Mouse (Mus musculus): ENCODE data around the gene Tjp3. TPM values are rescaled to one million over a fixed set of nuclear protein-coding genes. Genes with fewer than 3 reads are reported as not detected.

Tjp3 gene
- polyA plus RNA-seq (2014; fragmentation: Nextera tagmentation; extraction: Ambion mirVana) = 21.6 and 25.2 TPM in 2 replicates

- no peak for ATAC-seq (ENCODE audit: insufficient number of reproducible peaks, insufficient read depth, low FRiP score, low read depth)
- 0 out of 2 replicates have a peak within 1 kb of the TSS, but pooled peaks have one; percentile 4 for H3K9ac ChIP-seq (replicated peaks; ENCODE audit: low read depth, low read length)
- no peaks in the 10 kb centered on the region for H3K36me3 ChIP-seq (ENCODE audit: control insufficient read depth, insufficient read depth, low read length)
- H3K27ac ChIP-seq (ENCODE audit: low read length) = peak within 1 kb of the TSS; percentile 27
- no peaks in the 10 kb centered on the region for H3K9me3 ChIP-seq (ENCODE audit: control insufficient read depth, low read depth, low read length)
- peaks cover 23% of the 10 kb centered on the region for H3K4me1 ChIP-seq (ENCODE audit: control insufficient read depth, insufficient read depth, low read length)
- WGBS = 64% methylated on average over 9 of the region's 9 CpGs
- H3K27me3 ChIP-seq (ENCODE audit: control insufficient read depth, insufficient read depth, low read length) = no peaks in the 10 kb centered on the region; the same call in 1 of the 2 replicates
- peak within 1 kb of the TSS; percentile 27 for H3K4me2 ChIP-seq (replicated peaks; ENCODE audit: low read depth, low read length)
- peak within 1 kb of the TSS; percentile 82 for H3K4me3 ChIP-seq (ENCODE audit: low read depth, low read length)
Observed at GRCm38 (mm10) chr10:81291511-81292104, at the start of gene Tjp3. Gene Tjp3, minus strand, starts transcription at chr10:81291581.

GRCm38 (mm10) chr10:81340551-81341332 is 49.4 kb upstream of the Tjp3 start:
- Histone ChIP-seq H3K4me2 (replicated peaks; ENCODE audit: low read depth, low read length) (no peak overlapping the region), H3K27ac (ENCODE audit: low read length) (no peak overlapping the region), H3K9me3 (ENCODE audit: control insufficient read depth, low read depth, low read length) (no peaks in the 10 kb centered on the region), H3K36me3 (ENCODE audit: control insufficient read depth, insufficient read depth, low read length) (no peaks in the 10 kb centered on the region; the same call in 1 of the 2 replicates), H3K9ac (replicated peaks; ENCODE audit: low read depth, low read length) (no peak overlapping the region), H3K27me3 (ENCODE audit: control insufficient read depth, insufficient read depth, low read length) (peaks cover 26% of the 10 kb centered on the region), H3K4me1 (ENCODE audit: control insufficient read depth, insufficient read depth, low read length) (peaks cover 11% of the 10 kb centered on the region; the same call in 1 of the 2 replicates), H3K4me3 (ENCODE audit: low read depth, low read length) (no peak overlapping the region)
- 40% methylated on average over 17 of the region's 17 CpGs for WGBS
- ATAC-seq (ENCODE audit: insufficient number of reproducible peaks, insufficient read depth, low FRiP score, low read depth) = no peak; the same call in 1 of the 2 replicates

- Histone ChIP-seq H3K36me3 (ENCODE audit: control insufficient read depth, insufficient read depth, low read length) (no peaks in the 10 kb centered on the region; the same call in 1 of the 2 replicates), H3K9me3 (ENCODE audit: control insufficient read depth, low read depth, low read length) (no peaks in the 10 kb centered on the region), H3K4me1 (ENCODE audit: control insufficient read depth, insufficient read depth, low read length) (peaks cover 26% of the 10 kb centered on the region), H3K9ac (replicated peaks; ENCODE audit: low read depth, low read length) (no peak overlapping the region), H3K4me2 (replicated peaks; ENCODE audit: low read depth, low read length) (no peak overlapping the region), H3K27ac (ENCODE audit: low read length) (peak overlapping the region; percentile 88), H3K4me3 (ENCODE audit: low read depth, low read length) (no peak overlapping the region), H3K27me3 (ENCODE audit: control insufficient read depth, insufficient read depth, low read length) (peaks cover 10% of the 10 kb centered on the region; the same call in 1 of the 2 replicates)
- ATAC-seq (ENCODE audit: insufficient number of reproducible peaks, insufficient read depth, low FRiP score, low read depth) = no peak
- WGBS = 94% methylated on average over 4 of the region's 4 CpGs
Observed at GRCm38 (mm10) chr10:81336558-81336957, 45.2 kb upstream of the Tjp3 start.

GRCm38 (mm10) chr10:81335393-81336340 is 44.3 kb upstream of the Tjp3 start:
- H3K27me3 ChIP-seq (ENCODE audit: control insufficient read depth, insufficient read depth, low read length) = 0 out of 2 replicates have a peak, but pooled peaks cover 7% of the 10 kb centered on the region
- peaks cover 25% of the 10 kb centered on the region for H3K4me1 ChIP-seq (ENCODE audit: control insufficient read depth, insufficient read depth, low read length)
- H3K36me3 ChIP-seq (ENCODE audit: control insufficient read depth, insufficient read depth, low read length) = no peaks in the 10 kb centered on the region; the same call in 1 of the 2 replicates
- H3K4me2 ChIP-seq (replicated peaks; ENCODE audit: low read depth, low read length) = peak overlapping the region; percentile 27; the same call in 1 of the 2 replicates
- WGBS = 35% methylated on average over 19 of the region's 19 CpGs
- H3K9me3 ChIP-seq (ENCODE audit: control insufficient read depth, low read depth, low read length) = no peaks in the 10 kb centered on the region
- no peak overlapping the region for H3K4me3 ChIP-seq (ENCODE audit: low read depth, low read length)
- H3K27ac ChIP-seq (ENCODE audit: low read length) = peak overlapping the region; percentile 88
- peak; percentile 31; the same call in 1 of the 2 replicates for ATAC-seq (ENCODE audit: insufficient number of reproducible peaks, insufficient read depth, low FRiP score, low read depth)
- H3K9ac ChIP-seq (replicated peaks; ENCODE audit: low read depth, low read length) = 0 out of 2 replicates have a peak overlapping the region, but pooled peaks have one; percentile 10

GRCm38 (mm10) chr10:81334324-81334723 is 42.9 kb upstream of the Tjp3 start:
- ATAC-seq (ENCODE audit: insufficient number of reproducible peaks, insufficient read depth, low FRiP score, low read depth) = no peak
- H3K36me3 ChIP-seq (ENCODE audit: control insufficient read depth, insufficient read depth, low read length) = no peaks in the 10 kb centered on the region; the same call in 1 of the 2 replicates
- no peaks in the 10 kb centered on the region for H3K9me3 ChIP-seq (ENCODE audit: control insufficient read depth, low read depth, low read length)
- no peak overlapping the region for H3K4me2 ChIP-seq (replicated peaks; ENCODE audit: low read depth, low read length)
- H3K9ac ChIP-seq (replicated peaks; ENCODE audit: low read depth, low read length) = no peak overlapping the region
- peak overlapping the region; percentile 82; the same call in 1 of the 2 replicates for H3K27ac ChIP-seq (ENCODE audit: low read length)
- H3K4me3 ChIP-seq (ENCODE audit: low read depth, low read length) = no peak overlapping the region
- WGBS = 72% methylated on average over 11 of the region's 11 CpGs
- peaks cover 34% of the 10 kb centered on the region for H3K4me1 ChIP-seq (ENCODE audit: control insufficient read depth, insufficient read depth, low read length)
- H3K27me3 ChIP-seq (ENCODE audit: control insufficient read depth, insufficient read depth, low read length) = 0 out of 2 replicates have a peak, but pooled peaks cover 7% of the 10 kb centered on the region

- H3K9ac ChIP-seq (replicated peaks; ENCODE audit: low read depth, low read length) = no peak overlapping the region
- H3K36me3 ChIP-seq (ENCODE audit: control insufficient read depth, insufficient read depth, low read length) = peaks cover under 1% of the 10 kb centered on the region; the same call in 1 of the 2 replicates
- peaks cover 48% of the 10 kb centered on the region for H3K4me1 ChIP-seq (ENCODE audit: control insufficient read depth, insufficient read depth, low read length)
- peak overlapping the region; percentile 18; the same call in 1 of the 2 replicates for H3K4me2 ChIP-seq (replicated peaks; ENCODE audit: low read depth, low read length)
- 32% methylated on average over 29 of the region's 29 CpGs for WGBS
- no peaks in the 10 kb centered on the region for H3K9me3 ChIP-seq (ENCODE audit: control insufficient read depth, low read depth, low read length)
- ATAC-seq (ENCODE audit: insufficient number of reproducible peaks, insufficient read depth, low FRiP score, low read depth) = no peak
- H3K4me3 ChIP-seq (ENCODE audit: low read depth, low read length) = no peak overlapping the region
- H3K27me3 ChIP-seq (ENCODE audit: control insufficient read depth, insufficient read depth, low read length) = 0 out of 2 replicates have a peak, but pooled peaks cover 5% of the 10 kb centered on the region
- H3K27ac ChIP-seq (ENCODE audit: low read length) = no peak overlapping the region
Observed at GRCm38 (mm10) chr10:81332277-81332676, 40.9 kb upstream of the Tjp3 start.

- H3K36me3 ChIP-seq (ENCODE audit: control insufficient read depth, insufficient read depth, low read length) = peaks cover 23% of the 10 kb centered on the region
Observed at GRCm38 (mm10) chr10:81330007-81330406, 38.6 kb upstream of the Tjp3 start.

More at GRCm38 (mm10) chr10:81330007-81330406, 38.6 kb upstream of the Tjp3 start:
- no peak; the same call in 1 of the 2 replicates for ATAC-seq (ENCODE audit: insufficient number of reproducible peaks, insufficient read depth, low FRiP score, low read depth)
- Histone ChIP-seq H3K9me3 (ENCODE audit: control insufficient read depth, low read depth, low read length) (no peaks in the 10 kb centered on the region), H3K4me2 (replicated peaks; ENCODE audit: low read depth, low read length) (peak overlapping the region; percentile 36), H3K9ac (replicated peaks; ENCODE audit: low read depth, low read length) (peak overlapping the region; percentile 41; the same call in 1 of the 2 replicates), H3K27ac (ENCODE audit: low read length) (peak overlapping the region; percentile 85), H3K27me3 (ENCODE audit: control insufficient read depth, insufficient read depth, low read length) (0 out of 2 replicates have a peak, but pooled peaks cover 5% of the 10 kb centered on the region), H3K4me3 (ENCODE audit: low read depth, low read length) (peak overlapping the region; percentile 26; the same call in 1 of the 2 replicates), H3K4me1 (ENCODE audit: control insufficient read depth, insufficient read depth, low read length) (peaks cover 35% of the 10 kb centered on the region)
- WGBS = 64% methylated on average over 4 of the region's 4 CpGs
